Mouse (Mus musculus) kidney, postnatal 36 days (tissue): ENCODE measurements around the gene Gemin5.

Source experiments
- DNase-seq, 2 experiments: peaks; one replicate each; pipeline ENCODE4 v3.0.0; 2021 to 2022; ENCODE audit warnings: mixed read lengths in 2 of 2

Gemin5 gene

GRCm38 (mm10) chr11:58104351-58104791, 64.0 kb downstream of the Gemin5 start:
- no peak for DNase-seq

- DNase-seq = peak; percentile 99
Measured at GRCm38 (mm10) chr11:58103697-58104306, 64.5 kb downstream of the Gemin5 start, which contains the start of gene Cnot8. Gene Cnot8, plus strand, starts transcription at chr11:58104153.

GRCm38 (mm10) chr11:58103344-58103653, 65.0 kb downstream of the Gemin5 start:
- no peak for DNase-seq

GRCm38 (mm10) chr11:58102581-58103343, 65.6 kb downstream of the Gemin5 start:
- no peak for DNase-seq

GRCm38 (mm10) chr11:58102146-58102545, 66.2 kb downstream of the Gemin5 start:
- no peak for DNase-seq

- no peak for DNase-seq
Measured at GRCm38 (mm10) chr11:58101194-58101720, 67.1 kb downstream of the Gemin5 start.

GRCm38 (mm10) chr11:58100006-58100405, 68.3 kb downstream of the Gemin5 start:
- no peak for DNase-seq

GRCm38 (mm10) chr11:58098366-58098720, 70.0 kb downstream of the Gemin5 start:
- peak in 1 of 2 experiments; percentile 10 for DNase-seq

GRCm38 (mm10) chr11:58097621-58098365, 70.5 kb downstream of the Gemin5 start:
- peak; percentile 15 to 43 for DNase-seq

GRCm38 (mm10) chr11:58096821-58097620, 71.3 kb downstream of the Gemin5 start:
- DNase-seq = no peak

- no peak for DNase-seq
Measured at GRCm38 (mm10) chr11:58096160-58096559, 72.2 kb downstream of the Gemin5 start.

GRCm38 (mm10) chr11:58095561-58095960, 72.8 kb downstream of the Gemin5 start:
- DNase-seq = no peak

- DNase-seq = no peak
Measured at GRCm38 (mm10) chr11:58094766-58095165, 73.6 kb downstream of the Gemin5 start.

- DNase-seq = peak; percentile 31 to 61
Measured at GRCm38 (mm10) chr11:58093021-58093528, 75.3 kb downstream of the Gemin5 start, which contains the start of gene Gm12248. Gene Gm12248, minus strand, starts transcription at chr11:58093134.

GRCm38 (mm10) chr11:58092541-58092940, 75.8 kb downstream of the Gemin5 start:
- peak in 1 of 2 experiments; percentile 10 for DNase-seq

- no peak for DNase-seq
Measured at GRCm38 (mm10) chr11:58081716-58082115, 86.6 kb downstream of the Gemin5 start.

GRCm38 (mm10) chr11:58077270-58077669, 91.1 kb downstream of the Gemin5 start:
- DNase-seq = no peak

- no peak for DNase-seq
Measured at GRCm38 (mm10) chr11:58072978-58073377, 95.4 kb downstream of the Gemin5 start.
